Mouse (Mus musculus): Measurements from ENCODE around the gene Cyp4f16.
"Not testable (repeated sequence)": the region's sequence is repeated elsewhere in the genome, so short reads cannot be mapped to it uniquely, and the experiment has no call there.

Gene Cyp4f16

DNA sequence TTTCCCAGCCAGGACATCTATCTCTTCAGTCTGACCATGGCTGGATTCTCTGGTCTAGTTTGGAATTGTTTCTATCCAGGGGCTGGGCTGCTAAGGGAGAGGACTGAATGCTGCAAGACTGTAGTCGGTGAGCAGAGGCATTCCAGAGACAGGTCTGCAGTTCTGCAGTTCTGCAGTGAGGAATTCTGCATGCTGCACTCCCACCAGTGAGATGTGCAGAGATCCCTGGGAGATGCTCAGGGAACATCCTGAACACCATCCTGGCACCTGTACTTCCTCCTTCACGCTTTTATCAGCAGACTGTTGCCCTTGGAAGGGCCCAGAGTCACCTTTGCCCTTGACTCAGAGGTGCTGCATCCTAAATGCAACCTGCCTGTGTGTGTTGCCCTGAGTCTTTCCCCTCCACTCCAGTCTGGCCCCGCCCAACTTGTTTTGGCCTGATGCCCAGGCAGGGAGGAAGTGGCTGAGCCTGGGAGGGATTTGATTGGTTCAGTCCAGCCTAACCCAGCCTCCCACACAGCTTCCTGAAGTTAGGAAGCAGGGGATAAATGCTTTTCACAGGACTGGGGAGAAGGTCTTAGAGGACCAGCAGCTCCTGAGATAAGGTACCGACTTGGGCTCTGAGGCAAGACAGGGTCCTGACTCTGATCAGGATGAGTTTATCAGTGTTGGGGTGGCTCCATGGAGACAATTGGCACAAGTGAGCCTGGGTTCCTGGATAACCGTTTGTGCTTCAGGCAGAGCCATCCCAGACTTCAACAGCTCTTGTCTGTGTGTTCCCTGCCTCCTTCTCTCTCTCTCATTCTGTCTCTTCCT, at the start of gene Cyp4f16:
Cyp4f16 (plus strand) TSS at position 508 of the 816 bp plus-strand sequence.
- peak; percentile 64 for DNase-seq (ENCODE audit: low read depth, low spot score)

DNA sequence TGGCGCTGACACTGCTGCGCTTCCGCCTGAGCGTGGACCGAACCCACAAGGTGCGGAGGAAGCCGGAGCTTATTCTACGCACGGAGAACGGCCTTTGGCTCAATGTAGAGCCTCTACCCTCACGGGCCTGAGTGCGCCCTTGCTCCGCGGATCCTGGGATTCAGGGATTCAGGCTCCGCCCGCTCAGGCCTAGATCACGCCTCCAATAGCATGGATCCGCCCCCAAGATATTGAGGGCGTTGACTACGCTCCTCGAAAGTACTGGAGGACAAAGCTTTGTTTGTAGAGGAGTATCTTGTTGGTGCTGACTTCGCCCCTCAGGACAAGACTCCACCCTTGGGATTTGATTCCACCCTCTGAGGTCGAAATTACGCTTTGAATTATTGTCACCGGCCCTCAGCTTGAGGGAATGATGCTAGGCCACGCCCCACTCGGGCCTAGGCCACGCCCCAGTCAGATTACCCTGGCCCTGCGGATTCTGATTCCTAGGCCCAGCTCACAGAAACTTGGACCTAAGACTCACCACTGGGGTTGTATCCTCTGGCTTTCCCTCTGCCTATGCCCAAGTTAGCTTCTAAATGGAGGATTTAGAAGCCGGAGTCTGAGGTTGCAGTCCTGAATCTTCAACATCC, 43.9 kb upstream of the Cyp4f16 start:
- no peak for DNase-seq (ENCODE audit: low read depth, low spot score)

DNA sequence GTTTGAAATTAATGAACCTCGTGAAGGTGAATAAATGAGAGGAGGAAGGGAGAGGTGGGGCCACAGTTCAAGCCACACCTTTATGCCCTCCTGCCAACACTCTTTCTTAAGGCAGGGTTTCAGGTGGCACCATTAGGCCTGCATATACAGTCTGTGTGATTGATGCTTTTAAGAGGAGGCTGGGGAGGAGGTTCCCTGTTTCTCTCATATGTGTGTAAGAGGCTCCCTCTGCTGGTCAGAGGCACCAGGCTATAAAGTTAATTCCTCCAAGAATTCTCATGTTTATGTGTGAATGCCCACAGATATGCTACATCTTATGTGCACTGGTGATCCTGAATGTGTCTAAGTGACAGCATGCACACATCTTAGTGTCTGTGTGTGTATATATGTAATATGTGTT, 41.8 kb upstream of the Cyp4f16 start:
- peak; percentile 59 for DNase-seq (ENCODE audit: low read depth, low spot score)

DNA sequence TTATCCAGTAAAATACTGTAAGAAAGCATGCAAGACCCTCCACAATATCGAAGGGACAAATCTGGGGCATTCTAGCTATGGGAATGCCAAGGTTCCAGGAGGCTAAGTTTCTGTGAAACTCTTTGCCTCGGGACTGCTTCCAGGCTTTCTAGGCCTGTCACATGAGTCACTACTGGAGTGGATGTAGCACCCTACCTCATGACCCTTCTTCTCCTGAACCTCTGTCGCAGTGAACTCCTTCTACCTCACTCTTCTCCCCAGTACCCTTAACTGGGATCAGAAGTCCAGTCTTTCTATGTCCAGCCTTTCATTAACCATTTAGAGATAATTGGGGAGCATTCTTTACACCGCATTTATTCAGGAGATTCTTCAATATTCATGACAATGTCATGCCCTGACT, 35.8 kb upstream of the Cyp4f16 start:
- not testable (repeated sequence) for DNase-seq (ENCODE audit: low read depth, low spot score)

DNA sequence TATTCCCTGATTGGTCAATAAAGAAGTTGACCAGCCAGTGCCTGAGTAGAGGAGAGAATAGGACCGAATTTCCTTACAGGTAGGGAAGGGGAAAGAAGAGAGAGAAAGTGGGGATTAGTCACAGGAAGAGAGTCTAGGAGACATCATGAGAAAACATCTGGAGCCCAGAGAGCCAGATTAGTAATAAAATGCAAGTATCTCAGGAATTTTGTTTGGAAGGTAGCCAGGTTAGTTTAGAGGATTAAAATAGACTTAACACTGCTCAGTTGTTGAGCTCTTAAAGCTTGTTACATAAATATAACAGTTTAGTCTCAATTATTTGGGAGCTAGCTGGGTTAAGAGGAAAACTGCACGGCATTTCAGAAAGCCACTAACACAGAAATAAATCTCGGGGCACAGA, 35.3 kb upstream of the Cyp4f16 start:
- no peak for DNase-seq (ENCODE audit: low read depth, low spot score)

DNA sequence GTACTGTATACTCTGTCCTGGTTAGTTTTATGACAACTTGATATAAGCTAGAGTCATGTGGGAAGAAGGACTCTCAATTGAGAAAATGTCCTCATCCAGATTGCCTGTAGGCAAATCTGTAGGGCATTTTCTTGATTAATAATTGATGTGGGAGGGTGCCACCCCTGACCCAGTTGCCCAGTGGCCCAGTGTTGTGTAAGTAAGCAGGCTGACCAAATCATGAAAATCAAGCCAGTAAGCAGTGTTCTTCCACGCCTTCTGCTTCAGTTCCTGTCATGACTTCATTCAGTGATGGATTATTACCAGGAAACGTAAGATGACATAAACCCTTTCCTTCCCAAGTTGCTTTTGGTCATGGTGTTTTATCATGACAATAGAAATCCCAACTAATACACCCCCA, 33.2 kb upstream of the Cyp4f16 start:
- no peak for DNase-seq (ENCODE audit: low read depth, low spot score)

DNA sequence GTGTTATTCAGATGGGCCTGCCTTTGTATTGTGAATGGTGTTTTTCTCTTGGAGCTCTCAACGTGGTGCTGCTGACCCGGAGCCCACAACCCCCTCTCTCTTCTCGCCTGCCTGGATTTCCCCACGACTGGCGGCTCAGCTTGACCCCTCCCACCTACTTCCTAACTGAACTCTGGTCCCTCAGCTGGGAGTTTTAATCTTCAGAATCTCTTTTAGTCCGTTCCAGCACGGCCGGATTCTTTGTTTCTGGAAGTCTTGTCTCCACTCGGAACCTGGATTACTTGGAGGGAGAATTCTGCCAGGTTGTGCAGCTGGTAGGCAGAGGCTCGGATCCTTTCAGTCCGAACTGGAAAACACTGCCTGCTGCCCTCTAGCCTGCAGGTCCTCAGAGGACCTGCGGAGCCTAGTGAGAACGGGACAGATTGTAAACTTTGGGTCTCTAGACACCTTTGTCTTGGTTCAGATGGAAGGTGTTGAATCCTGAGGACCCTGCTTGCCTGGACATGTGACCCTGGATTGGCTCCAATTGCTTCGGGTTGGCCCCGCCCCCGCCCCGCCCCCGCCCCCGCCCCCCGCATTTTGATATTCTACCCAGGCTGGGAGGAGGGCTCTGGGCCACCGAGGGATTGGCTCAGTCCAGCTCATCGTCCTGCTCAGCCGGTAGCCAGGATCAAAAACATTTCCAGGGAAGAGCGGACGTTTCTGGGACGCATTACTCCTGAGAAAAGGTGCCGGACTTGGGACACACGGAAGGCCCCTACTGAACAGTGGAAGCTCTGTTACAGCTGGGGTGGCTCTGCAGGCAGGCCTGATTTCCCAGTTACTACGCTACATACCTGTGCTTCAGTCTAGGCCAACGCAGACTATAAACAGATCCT, 30.3 kb upstream of the Cyp4f16 start, which contains the start of gene Cyp4f17:
Cyp4f17 (plus strand) TSS at position 200 of the 878 bp plus-strand sequence.
- DNase-seq (ENCODE audit: low read depth, low spot score): peak; percentile 46

DNA sequence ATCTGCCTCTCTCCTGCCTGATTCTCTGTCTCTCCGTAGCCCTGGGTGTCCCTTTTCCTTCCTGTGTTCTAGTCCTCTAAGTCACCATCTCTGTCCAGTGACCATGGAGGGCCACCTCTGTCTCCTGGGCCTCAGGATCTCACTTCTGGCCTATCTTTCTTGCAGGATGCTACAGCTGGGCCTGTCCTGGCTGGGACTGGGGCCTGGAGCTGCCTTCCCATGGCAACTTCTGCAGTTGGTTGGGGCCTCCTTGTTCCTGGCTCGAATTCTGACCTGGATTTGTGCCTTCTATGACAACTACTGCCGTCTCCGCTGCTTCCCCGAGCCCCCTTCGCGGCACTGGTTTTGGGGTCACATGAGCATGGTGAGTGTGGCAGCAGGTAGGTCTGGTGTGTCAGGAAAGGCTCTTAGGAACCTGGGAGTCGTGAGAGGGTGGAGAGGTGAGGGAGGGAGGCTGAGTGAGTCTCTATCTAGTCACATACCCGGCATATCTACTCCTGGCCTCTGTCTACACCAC, 29.6 kb upstream of the Cyp4f16 start:
- no peak for DNase-seq (ENCODE audit: low read depth, low spot score)

DNA sequence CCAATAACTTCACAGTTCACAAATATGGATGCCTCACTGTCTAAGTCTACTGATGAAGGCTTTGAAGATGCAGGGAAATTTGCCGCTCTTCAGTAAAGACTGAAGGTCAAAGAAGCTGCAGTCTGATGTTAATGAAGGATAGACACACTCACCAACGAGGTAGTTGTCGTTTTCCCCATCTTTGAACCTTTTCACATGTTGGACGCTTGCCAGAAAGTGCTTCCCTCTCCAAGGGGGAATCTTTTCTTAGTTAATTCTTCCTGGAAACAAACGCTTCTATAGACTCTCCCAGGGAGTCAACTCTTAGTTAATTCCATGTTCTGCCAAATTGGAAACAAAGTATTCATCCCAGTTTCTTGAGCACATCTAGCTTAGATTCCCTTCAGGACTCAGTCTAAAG, 20.2 kb upstream of the Cyp4f16 start:
- DNase-seq (ENCODE audit: low read depth, low spot score): no peak

DNA sequence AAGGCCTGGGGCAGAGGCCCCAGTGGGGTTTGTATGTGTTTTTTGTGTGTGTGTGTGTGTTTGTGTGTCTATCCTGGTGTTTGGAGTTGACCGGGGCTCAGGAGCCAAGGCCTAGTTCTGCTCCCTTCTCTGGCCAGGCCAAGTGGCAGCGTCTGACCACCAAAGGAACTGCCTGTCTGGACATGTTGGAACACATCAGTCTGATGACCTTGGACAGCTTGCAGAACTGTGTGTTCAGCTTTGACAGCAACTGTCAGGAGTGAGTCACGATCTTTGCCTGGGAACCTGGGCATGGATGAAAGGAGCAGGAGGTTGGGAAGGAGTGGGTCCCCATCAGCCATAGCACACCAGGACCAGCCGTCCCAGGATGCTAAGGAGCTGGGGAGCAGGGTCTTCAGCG, 14.4 kb upstream of the Cyp4f16 start:
- DNase-seq (ENCODE audit: low read depth, low spot score): no peak

DNA sequence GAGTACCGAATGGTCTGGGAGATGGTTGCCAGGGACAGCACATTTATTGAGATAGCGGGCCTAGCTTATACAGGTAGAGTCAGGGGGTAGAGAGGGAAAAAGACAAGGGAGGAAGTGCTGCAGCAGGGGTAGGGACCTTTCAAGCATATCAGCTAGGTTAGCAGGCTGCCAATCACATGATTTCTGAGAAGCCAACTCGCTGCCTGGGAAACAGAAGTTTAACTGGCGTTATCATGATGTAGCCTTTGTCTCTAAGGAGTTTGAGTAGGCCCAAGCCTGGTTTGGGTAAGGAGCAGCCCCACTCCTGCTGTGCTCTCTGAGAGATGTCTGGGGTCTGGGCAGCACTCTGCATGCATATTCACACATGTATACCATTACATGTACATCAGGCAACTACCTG, 14.0 kb upstream of the Cyp4f16 start:
- DNase-seq (ENCODE audit: low read depth, low spot score): no peak

DNA sequence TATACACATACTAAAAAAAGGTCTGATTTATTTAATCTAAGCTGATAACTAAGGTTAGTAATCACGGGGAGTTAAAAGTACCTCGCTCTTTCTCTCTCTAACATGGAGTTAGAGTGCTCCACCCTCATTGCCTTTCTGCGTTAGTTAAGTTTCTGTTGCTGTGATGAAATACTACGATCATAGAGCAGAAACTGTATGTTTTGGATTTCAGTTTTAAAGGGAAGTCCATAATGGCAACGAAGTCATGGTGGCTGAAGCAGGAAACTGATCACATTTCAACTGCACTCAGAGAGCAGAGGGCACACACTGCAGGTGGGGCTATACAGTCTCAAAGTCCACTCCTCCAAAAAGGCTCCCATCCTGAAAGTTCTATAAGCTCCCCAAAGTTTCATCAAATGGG, 13.5 kb upstream of the Cyp4f16 start:
- DNase-seq (ENCODE audit: low read depth, low spot score): no peak

DNA sequence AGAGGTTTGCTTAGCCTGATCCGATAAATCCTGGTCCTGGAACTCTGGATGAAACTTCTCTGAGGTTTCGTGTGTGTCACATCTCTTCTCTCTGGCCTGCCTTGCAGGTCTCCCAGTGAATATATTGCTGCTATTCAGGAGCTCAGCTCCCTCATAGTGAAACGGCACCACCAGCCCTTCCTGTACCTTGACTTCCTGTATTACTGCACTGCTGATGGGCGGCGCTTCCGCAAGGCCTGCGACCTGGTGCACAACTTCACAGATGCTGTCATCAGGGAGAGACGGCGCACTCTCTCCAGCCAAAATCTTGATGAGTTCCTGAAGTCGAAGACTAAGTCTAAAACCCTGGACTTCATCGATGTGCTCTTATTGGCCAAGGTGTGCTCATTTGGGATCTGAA, 12.5 kb upstream of the Cyp4f16 start:
- DNase-seq (ENCODE audit: low read depth, low spot score): no peak

DNA sequence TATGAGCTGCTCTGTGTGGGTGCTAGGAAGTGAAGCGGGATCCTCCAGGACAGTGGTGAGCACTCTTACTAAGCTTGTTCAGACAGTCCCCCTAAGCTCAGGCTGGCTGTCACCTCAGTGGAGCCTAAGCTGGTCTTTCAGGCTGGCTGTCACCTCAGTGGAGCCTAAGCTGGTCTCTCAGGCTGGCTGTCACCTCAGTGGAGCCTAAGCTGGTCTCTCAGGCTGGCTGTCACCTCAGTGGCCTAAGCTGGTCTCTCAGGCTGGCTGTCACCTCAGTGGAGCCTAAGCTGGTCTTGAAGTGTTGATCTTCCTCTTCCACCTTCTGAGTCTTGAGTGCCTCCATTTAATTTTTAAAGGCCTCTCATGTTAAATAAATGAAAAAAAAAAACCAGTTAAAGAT, 10.0 kb upstream of the Cyp4f16 start:
- not testable (repeated sequence) for DNase-seq (ENCODE audit: low read depth, low spot score)

DNA sequence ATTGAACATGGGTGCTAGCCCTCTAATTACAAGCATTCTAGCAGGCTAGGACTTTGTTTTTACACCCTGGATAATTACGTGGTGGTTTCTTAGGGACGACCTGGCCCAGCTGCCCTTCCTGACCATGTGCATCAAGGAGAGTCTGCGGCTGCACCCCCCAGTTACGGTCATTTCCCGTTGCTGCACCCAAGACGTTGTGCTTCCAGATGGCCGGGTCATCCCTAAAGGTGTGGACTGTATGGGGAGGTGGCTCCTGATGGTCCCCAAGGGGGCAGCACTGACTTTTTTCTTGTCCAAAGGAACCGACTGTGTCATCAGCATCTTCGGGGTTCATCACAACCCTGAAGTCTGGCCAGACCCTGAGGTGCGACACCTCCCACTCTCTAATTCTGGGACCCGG, 8.6 kb upstream of the Cyp4f16 start:
- no peak for DNase-seq (ENCODE audit: low read depth, low spot score)

DNA sequence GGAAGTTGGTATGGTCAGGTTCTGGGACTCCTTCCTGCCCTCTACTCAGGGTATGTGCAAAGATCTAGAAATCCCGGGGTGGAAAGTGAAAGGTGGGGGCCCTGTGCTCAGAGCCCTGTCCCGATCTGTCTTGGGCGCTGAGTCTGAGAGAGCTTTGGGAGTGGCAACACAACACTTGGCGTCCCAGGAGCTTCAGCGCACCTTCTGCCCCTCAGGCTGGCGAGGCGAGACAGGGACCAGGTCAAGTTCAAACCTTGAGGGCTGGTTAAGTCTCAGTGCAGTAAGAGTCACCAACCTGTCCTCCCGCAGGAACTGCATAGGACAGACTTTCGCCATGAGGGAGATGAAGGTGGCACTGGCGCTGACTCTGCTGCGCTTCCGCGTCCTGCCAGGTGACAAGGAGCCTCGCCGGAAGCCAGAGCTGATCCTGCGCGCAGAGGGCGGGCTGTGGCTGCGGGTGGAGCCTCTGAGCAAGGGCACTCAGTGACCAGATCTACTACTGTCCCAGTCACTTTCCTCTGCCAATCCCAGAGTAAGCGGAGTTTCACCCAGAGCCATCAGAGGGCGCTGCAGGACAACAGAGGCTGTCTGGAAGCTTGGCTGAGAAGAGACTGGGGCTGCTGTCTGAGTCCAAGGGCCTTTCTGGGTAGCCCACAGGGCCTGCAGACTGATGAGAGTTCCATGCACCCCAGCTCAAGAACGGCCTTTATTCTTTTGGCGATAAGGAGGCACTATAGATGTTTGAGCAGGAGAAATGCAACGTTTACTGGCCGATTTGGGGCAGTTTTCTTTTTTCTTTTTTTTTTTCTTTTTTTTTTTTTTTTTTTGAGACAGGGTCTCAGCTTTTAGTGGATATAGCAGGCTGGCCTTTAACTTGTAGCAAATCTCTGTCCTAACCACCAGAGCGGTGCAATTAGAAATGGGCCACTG, 7.7 kb upstream of the Cyp4f16 start:
- DNase-seq (ENCODE audit: low read depth, low spot score): peak; percentile 61

DNA sequence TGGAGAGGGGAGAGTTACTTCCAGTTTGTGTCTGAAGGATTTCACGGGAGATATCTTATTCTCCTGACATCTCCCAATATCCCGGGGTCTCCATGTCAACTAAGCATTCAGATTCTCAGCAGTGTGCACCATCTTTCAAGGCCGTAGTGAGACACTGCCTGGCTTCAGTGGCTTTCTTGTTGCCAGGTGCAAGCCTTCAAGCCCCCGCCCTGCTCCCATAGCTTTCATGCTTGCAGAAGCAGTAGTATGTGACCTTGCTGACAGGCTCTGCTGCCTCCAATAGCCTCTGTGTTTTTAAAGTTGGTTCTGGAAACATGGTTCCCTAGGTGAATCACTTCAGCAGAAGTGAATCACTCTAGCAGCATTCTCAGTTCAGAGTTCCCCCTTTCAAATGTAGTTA, 4.0 kb upstream of the Cyp4f16 start:
- not testable (repeated sequence) for DNase-seq (ENCODE audit: low read depth, low spot score)

DNA sequence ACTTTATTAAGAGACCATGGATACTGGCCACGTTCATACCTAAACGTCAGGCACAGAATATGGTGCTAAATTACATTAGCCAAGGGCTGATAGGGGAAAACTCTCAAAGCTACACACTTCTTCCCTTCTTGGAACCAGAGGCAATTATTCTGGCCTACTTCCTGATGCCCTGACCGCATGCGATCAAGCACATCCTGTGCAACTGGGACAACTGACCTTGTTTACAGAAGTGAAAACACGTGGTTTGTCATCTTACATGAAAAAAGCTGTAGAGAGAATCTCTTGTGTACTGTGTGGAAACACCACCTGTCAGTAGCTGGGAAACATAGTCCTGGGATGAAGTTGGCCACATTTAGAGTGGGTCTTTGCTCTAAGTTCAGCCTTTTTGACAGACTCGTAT, 2.3 kb upstream of the Cyp4f16 start:
- no peak for DNase-seq (ENCODE audit: low read depth, low spot score)

DNA sequence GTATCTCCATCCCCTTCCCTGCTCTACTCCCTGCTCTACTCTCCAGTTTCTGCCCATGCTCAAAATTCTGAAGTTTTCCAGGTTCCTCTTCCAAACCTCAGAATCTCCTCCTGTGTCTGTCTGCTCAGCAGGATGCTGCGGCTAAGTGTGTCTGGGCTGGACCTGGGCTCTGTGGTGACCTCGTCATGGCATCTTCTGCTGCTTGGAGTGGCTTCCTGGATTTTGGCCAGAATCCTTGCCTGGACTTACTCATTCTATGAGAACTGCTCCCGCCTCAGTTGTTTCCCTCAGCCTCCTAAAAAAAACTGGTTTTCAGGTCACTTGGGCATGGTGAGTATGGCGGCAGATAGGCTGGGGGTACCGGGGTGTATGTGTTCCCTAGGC, 501 bp downstream of the Cyp4f16 start:
- DNase-seq (ENCODE audit: low read depth, low spot score): no peak

DNA sequence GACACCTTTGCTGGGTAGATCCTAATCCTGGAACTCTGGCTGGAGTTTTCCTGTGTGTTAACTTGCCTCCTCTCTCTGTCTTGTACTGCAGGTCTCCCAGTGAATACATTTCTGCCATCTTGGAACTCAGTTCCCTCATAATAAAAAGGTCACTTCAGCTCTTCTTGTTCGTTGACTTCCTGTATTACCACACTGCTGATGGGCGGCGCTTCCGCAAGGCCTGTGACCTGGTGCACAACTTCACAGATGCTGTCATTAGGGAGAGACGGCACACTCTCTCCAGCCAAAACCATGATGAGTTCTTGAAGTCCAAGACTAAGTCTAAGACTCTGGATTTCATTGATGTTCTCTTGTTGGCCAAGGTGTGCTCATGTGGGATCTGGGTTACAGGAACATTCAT, 8.4 kb downstream of the Cyp4f16 start:
- DNase-seq (ENCODE audit: low read depth, low spot score): not testable (repeated sequence)

DNA sequence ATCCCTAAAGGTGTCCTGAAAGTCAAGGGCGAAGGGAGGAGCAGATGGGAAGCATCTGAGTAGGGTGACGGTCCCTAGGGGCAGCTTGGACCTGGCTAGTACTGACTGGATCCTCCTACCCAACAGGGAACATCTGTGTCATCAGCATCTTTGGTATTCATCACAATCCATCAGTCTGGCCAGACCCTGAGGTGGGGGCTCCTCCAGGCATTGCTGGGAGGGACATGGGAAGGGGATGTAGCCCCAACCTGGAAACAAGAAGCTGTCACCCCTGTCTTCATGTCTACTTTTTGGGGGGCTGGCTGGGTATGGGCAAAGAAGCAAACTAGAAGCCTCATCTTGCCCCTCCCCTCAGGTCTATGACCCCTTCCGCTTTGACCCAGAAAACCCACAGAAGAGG, 14.0 kb downstream of the Cyp4f16 start:
- not testable (repeated sequence) for DNase-seq (ENCODE audit: low read depth, low spot score)

All from embryo, embryonic 11.5 days (tissue).